Mouse (Mus musculus) MEL-GATA-1-ER (cell line): ENCODE measurements at regions not wholly inside any gene's neighbourhood (a gene's known extent, or its start where the extent isn't known, plus 50 kb on each side); places are given as distances from the start of the nearest gene placed in this dataset.

Source experiments
- DNase-seq: peaks from one replicate; pipeline ENCODE4 v3.0.0-alpha.2; 2012; ENCODE audit warnings: low read depth; ENCODE audit errors: extremely low read depth

DNA sequence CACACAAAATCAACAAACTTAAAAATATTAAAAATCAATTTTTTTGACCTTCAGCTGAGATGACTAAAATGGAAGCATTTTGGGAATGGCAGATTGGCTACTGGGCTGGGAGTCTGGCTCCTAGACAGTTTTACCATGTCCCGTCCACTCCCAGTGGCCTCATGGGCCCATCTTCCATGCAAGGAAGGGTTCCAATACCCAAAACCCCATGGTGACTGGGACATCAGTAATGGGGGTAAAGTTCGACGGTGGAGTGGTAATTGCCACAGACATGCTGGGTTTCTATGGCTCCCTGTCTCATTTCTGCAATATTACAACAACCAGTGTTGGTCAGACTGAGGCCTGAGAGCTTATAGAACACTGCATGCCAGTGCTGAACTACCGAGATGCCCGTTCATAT is 82.2 kb downstream of the Il20rb start:
- DNase-seq: no peak

DNA sequence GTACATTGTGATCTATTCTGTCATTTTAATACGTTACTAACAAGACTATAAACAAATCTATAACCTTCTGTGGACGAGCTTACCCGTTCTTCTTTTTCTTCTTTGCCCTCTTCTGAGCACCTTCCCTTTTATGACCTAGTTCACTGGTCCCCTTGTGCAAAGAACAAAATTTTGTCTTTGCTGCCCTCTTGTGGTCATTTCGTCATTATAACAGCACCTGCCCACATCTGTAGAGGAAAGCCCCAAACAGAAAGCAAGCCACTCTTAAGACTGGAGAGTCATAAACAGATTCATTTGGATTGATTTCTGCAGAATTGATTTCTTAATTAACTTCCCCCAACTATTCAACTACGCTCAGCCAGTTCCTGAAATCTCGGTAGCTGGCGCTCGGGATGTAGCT is 86.2 kb downstream of the Il20rb start:
- DNase-seq: peak; percentile 64

DNA sequence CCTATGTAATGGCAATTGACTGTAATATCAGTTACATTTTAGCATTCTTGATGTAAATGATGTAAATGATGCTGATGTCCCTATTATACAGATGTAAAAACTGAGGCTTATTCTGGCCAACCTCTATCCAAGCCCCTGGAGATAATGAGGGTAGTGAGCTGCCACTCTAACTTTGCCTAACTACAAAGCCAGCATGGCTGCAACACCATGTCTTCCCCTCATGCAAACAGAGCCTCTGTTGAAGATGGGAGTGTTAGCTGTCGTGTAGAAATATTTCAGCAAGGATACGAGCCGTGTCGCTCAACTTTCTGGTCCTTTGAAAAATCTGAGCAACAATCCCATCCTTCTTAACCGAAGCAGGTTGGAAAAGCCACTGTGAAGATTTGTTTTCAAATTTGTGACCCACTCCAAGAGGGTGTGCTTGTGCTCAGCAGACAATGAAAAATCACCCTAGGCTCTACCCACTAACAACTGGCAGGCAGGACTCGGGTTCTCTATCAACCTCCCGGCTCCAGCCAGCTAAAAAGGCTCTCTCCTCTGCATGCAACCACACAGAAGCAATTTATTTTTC is 90.2 kb downstream of the Il20rb start:
- DNase-seq: no peak

DNA sequence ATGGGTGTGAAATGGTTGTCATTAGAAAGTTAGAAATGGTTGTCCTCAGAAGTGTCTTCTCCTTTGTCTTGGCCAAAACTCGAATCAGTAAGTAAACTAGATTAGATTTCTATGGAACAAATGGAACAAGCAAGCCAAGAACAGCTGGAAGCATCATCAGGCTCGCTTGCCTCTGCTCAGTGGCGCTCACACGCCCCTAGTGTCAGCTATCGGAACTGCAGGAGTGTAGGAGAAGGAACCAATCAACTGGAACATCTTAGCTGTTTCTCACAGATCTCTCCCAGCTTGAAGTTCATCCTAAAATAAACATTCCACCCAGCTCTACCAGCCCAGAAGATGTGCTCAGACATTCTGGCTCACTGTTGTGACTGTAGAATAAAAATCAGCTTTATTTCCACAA is 90.9 kb downstream of the Il20rb start:
- peak; percentile 61 for DNase-seq

DNA sequence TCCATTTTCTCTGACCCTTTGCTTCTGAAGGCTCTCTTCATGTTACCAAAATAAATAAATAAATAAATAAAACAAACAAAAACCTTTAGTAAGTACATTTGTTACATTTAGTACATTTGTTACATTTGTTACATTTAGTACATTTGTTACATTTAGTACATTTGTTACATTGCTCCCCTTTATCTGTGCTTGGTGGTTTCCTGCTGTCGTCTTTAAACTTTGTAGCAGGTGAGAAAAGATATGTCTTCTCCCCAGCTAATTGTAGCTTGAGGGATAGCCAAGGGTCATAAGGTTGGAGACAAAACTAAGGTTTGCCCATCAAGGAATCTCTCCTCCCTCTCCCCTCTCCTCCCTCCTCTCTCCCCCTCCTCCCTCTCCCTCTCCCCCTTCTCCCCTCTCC is 92.0 kb downstream of the Il20rb start:
- no peak for DNase-seq

DNA sequence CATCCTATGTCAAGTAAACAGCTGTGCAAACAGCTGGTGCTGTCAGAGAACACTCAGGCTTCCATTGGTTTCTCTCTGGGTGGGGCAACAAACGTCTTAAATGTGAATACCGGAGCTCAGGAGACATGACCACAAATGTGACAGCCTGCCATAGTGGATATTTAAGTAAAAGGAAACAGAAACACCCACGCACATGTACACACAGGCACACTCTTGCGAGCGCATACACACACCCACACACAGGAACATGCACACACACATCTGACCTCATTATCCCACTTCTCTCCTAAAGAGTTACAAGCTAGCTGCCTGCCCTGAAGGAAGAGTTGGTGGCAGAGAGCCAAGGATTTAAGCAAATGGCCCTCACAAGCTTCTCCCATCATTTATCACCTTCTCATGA is 92.4 kb downstream of the Il20rb start:
- DNase-seq: peak; percentile 59

DNA sequence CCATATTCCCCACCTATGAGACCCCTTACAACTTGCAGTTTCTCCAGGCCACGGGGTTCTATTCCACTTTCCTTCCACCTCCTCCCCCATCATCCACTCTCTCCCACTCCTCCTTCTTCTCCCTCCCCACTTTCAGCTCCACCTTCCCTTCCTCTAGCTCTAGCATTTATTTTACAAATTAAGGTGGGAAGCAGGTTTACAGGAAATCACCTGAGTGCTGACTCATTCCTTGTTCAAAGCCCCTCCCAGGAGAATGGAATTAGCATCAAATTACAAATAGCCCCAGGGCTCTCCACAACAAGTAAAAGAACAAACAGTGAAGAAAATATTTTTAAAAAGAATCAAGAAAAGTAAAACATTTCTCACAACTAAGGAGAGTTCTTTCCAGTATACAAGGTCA is 94.3 kb downstream of the Il20rb start:
- DNase-seq: no peak

DNA sequence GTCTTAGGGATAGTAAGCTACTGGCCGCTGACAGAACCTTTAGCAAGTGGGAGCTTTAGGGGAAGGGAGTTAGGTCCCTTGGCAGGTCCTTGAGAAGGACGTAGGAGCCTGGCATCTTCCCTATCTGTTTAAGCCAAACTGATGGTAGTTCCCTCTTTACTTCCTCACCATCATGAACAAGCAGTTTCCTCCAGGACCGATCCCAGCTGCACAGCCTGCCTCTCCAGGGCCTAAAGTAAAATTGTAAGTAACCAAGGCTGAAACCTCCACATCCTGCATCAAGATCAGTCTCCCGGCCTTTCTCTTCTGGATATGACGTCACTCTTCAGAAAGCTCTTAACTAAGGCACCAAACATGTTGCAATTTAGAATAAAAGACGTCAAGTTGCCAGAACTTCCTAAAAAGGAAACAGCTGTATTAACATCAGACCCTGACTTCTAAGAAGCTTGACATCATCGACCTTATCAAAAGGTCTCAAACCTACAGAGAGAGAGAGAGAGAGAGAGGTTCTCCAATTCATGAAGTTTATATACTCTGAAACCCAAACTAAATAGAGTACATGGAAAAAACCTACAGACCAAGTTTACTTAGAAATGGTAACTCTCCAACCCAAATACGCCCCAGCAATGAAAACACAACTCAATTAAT is 94.9 kb downstream of the Il20rb start:
- DNase-seq: peak; percentile 74

DNA sequence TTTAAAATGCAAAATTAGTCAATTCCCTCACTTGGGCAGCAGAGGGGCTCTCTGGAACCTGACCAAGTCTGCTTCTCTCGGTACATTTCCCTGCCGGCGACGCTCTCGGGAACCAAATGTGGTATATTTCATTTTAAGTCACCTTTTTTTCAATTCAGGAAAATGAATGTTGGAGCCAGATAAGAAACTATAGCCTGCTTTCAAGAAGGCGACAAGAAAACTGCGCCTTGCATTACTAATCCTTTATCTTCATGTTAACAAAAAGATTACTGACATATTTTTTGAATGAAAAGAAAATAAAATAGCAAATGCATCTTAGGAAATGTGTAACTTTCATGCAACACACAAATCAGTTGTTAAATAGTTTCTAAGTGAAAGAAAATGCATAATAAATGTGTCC is 98.2 kb downstream of the Il20rb start:
- DNase-seq: no peak

DNA sequence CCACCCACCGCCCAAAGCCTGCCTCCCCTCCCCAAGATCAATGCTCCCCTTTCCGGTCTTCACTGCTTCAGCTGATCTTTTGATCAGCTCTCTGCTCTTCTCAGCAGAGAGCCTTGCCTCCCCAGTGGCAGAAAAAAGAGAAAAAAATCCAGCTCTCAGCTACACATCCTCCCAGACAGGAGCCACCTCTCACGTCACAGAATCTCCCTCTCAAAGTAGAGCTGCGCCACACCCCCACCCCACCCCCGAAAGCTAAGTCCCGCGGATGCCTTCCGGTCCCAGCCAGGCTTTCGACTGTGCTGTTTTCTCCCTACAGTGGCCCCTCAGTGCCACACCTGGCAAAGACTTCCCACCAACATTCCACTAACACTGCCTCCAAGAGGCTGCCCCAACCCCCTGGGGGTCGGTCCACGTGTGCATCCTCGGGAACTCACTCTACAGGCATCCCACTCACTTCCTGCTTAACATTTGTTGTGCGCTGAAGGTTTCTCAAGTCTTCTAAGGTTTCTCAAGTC is 99.4 kb downstream of the Il20rb start:
- DNase-seq: no peak

DNA sequence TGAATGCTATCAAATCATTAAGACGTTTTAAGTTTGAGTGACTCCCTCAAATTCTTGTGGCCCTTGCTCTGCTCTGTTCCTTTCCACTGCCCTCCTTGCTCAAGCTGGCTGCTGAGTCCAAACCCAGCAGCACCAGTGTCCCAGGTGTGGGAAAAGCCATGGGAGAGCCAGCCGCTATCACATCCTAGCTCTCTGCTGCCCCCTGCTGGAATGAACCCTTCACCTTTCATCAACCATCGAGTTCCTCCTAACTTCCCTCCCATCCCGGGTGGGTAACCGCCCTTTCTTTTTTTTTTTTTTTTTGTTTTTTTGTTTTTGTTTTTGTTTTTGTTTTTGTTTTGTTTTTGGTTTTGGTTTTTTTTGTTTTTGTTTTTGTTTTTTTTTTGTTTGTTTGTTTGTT is 104.1 kb downstream of the Il20rb start:
- no peak for DNase-seq

DNA sequence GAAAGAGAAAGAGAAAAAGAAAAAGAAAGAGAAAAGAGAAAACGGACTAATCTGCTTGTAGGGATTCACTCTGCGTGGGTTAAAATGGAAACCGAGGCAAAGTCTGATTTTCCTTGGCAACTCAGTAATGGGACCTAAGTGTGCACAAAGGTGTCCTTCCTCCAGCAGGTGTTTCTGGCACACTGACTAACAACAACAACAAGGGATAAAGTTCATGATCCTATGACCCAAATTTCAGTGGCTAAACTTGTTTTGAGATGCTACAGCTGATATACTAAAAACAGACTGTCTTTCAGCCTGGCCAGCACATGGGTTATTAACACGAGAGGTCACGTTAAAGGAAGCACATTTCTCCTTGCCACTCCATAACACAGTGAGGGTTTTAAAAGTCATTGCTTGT is 116.7 kb downstream of the Il20rb start:
- DNase-seq: no peak

DNA sequence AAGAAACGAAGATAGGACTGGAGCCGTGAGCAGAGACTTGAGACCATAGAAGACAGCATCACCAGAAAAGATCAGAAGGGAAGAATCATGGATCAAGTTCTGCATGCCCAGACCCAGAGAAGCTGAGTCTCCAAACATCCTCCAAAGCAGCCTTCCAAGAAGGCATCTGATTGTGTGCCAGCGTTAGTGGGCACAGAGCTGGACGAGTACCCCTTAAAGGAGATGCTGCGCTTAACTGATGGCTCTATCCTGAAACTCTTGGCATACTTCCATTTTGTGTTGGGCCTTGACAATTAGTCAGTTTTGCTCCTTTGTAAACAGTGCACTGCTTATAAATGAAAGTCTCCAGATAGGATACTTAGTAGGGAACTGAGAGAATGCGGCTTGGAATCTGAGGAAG is 119.8 kb downstream of the Il20rb start:
- DNase-seq: no peak

DNA sequence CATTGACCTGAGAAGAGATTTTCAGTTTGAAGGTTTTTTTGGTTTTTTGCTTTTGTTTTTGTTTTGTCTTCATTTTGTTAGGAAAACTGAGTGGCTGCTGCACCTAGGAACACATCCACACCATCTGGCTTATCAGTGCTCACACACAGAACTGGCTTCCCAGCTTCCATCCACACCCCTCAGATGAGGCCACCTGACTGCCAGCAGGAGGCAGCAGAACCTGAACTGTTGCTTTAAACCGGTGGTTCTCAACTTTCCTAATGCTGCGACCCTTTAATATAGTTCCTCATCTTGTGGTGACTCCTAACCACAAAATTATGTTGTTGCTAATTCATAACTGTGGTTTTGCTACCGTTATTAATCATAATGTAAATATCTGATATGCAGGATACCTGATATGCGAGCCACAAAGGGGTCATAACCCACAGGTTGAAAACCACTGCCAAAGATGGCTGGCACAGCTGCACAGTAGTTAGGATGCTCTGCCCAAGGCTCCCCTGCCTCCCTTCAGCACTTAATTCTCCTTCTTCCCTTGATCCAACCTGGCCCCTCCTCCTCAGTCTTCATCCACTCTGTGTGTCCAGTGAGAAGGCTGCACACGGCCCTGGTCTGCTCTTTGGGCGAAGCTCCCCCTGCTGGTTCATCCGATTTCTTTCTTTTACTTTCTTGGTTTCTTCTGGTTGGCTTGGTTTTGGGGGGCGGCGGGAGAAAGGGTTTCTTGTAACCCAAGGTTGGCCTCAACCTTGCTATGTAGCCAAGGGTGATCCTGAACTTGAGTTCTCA is 126.5 kb downstream of the Il20rb start:
- peak; percentile 65 for DNase-seq

DNA sequence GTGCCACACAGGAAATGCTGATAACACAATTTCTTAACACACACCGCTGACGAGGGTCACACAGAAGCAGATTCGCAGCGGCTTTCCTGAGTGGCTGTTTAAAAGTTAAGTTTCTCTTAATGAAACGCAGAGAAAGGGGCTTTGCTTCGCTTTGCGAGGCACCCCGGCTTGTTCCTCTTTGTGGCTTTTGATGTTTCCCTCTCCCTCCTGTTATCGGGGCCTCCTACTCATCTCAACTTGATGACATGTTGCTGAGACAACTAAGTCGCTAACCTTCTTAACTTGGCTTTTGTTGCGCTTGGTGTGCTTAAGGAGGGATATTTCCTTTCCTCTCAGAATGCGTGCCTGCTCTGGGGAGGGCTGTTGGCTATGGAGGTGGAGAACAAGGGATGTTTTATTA is 129.0 kb downstream of the Il20rb start:
- DNase-seq: peak; percentile 93

DNA sequence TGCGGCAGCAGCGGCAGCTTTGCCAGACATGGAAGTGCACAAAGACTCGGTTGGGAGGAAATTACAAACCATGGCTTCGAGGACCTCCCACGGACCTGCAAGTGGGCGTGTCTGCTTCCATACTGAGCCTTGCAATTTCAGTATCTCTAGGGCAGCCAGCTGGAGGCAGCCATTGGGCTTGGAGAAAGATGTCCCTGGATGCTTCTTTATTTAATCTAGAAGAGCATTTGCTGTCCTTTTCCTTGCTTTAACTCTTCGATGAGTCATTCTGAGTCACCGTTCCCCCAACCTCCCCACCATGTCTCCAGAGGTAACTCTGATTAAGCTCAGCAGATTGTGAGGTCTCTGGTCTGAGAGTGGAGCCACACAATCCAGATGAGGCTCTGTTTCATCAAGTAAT is 145.8 kb downstream of the Il20rb start:
- DNase-seq: no peak

DNA sequence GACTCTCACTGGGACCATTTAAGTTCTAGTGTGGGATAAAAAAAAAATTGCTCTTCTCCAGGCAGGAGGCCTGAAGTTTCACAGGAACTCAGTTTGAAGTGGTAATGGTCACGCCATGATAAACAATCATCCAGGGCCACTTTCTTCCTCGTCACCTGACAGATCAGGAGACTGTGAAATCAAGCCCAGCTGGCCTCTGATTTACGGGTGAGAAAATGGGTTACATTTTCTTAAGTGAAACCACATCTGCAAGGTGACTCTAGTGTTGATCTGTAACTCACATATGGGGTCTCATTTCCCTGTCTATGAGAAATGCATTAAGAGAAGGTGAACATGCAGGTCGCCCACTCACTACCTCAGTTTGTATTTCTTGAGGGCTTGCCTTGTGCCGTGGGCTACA is 178.8 kb downstream of the Il20rb start:
- DNase-seq: no peak

DNA sequence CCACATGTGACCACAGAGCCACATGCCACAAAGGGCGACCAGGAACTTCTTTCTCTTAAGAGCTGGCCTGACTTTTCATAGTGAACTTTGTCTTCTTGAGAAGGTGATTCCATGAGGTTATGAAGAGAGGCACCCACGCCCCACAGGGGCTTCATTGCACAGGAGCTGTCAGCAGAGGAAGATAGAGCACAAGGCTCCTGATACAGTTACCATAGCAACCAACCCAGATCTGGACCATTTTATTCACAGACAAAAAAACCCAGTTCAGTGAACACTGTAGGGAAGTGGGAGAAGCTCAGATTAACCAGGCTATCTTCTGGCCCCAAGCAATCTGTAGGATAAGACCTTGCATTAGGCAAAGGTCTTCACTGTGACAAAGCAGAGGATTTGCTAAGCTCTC is 179.2 kb downstream of the Il20rb start:
- DNase-seq: no peak

DNA sequence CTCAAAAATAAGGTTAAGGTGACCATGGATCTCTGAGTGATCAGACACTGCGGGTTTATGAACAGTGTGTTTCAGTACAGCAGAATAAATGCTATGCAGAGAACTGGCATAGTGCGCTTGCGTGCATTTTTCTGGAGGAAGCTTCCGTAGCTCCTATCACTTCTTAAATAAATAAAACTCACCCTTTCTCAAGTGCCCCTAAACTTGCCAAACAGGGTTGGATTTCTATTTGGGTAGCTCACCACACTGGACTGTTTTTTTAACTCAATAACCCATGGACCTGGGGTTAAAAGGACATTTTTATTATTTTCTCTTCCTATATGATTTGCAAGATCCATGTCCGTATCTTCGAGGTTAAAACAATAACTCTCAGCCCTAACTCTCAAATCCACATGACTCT is 182.8 kb downstream of the Il20rb start:
- no peak for DNase-seq

DNA sequence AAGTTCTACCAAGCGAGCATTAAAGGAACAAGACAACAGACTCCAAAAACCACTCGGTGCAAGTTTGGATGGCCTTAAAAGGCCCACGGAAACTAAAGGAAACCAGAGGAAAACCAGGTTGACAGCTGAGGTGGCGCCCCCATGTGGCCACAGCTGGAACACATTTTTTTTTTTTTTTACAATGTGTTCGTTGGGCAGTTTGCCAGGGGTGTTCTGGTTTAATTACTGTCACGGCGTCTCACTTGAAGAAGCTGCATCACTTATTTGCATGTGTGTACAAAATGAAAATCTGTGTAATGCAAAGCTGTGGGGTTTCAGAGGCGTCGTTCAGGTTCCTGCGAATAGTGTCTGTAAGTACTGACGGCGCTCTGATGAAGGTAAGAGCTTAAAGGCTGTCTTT is 185.0 kb downstream of the Il20rb start:
- no peak for DNase-seq

DNA sequence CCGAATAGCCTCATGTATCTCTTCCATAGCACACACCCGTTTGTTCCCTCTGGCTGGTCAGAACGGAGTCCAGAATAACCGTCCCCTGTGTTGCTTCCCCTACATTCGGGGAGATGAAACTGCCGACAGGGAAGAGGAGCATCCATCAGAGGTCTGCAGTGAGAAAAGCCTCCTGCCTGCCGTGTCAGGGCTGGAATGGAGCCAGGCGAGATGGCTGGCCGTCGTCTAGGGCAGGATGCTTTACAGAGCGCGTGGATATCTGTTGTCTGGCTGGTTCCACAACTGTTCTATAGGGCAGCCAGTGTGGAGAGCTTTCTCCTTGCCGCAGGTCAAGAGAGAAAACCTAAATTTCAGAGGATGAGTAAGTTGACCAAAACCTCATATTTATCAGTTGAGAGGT is 209.2 kb downstream of the Il20rb start:
- DNase-seq: no peak

DNA sequence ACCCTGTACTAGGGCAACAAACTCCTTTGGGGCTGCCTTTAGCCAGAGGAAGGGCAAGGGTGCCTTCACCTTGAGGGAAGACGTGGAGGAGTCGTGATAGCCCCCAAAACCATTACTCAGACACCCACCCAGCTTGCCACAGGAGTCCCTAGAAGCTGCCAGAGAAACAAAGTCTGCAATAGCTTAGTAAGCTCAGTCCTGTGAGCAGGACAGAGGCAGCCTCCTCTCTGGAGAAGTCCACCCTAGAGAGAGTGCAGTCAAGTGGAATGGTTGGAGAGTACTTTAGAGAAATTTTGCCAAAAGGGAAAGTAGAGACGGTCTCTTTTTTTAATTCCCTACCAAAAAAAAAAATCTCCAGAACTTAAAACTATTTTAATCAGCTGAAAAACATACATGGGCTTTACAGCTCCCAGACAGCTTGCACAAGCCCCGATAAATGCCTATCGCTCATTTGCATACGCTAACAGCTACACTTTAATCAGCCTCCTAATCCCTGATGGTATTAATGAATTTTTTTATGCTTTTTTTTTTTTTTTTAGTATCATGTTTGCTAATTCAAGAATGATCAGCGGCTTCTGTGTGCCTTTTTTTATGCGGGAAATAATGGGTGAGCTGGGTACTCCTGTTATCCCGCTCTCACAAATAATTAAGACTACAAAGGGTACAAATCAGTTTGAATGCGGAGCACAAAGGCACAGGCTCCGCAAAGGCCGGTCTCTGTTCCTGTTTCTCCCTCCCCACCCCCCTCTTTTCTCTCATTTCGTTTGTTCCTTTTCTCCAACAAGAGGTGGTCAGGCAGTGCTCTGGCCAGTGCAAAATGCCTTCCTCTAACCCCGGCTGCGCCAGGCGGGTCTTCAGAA is 219.8 kb downstream of the Il20rb start:
- no peak for DNase-seq
